Mouse (Mus musculus) limb, embryonic 14.5 days (tissue): ENCODE measurements around the gene Acbd6. TPM values are rescaled to one million over a fixed set of nuclear protein-coding genes. Genes with fewer than 3 reads are reported as not detected.

Experiments
- ATAC-seq: fragments of 200-750 bp; cut with Nextera tagmentation; 2 replicates; pipeline ENCODE4 v1.8.0; 2017; ENCODE audit warnings: low read depth, moderate number of reproducible peaks, moderate TSS enrichment; ENCODE audit not compliant: low FRiP score
- DNase-seq: peaks from one replicate; pipeline ENCODE4 v3.0.0-alpha.2; 2015; ENCODE audit warnings: low spot score
- H3K27ac ChIP-seq: fragments of 300-500 bp; sonication (generic); replicated peaks from 2 replicates; pipeline ENCODE4 v1.5.1; 2014; ENCODE audit warnings: low read depth, mild to moderate bottlenecking, low read length, moderate library complexity, mixed read lengths
- H3K27me3 ChIP-seq: fragments of 300-500 bp; sonication (generic); 2 replicates; pipeline ENCODE4 v1.6.1; 2014; ENCODE audit warnings: low read length, mixed read lengths; ENCODE audit not compliant: control insufficient read depth, insufficient read depth
- H3K36me3 ChIP-seq: fragments of 300-500 bp; sonication (generic); 2 replicates; pipeline ENCODE4 v1.6.1; 2014; ENCODE audit warnings: mild to moderate bottlenecking, low read length, moderate library complexity, mixed read lengths; ENCODE audit not compliant: control insufficient read depth, insufficient read depth
- H3K4me1 ChIP-seq: fragments of 300-500 bp; sonication (generic); 2 replicates; pipeline ENCODE4 v1.6.1; 2014; ENCODE audit warnings: antibody characterized with exemption, low read length, mixed read lengths; ENCODE audit not compliant: control insufficient read depth, insufficient read depth
- H3K4me2 ChIP-seq: fragments of 300-500 bp; sonication (generic); replicated peaks from 2 replicates; pipeline ENCODE4 v1.6.1; 2014; ENCODE audit warnings: low read depth, mild to moderate bottlenecking, low read length, moderate library complexity; ENCODE audit not compliant: severe bottlenecking
- H3K4me3 ChIP-seq: fragments of 300-500 bp; sonication (generic); replicated peaks from 2 replicates; pipeline ENCODE4 v1.5.1; 2014; ENCODE audit warnings: low read length
- H3K9ac ChIP-seq: fragments of 300-500 bp; sonication (generic); 2 replicates; pipeline ENCODE4 v1.6.1; 2014; ENCODE audit warnings: mild to moderate bottlenecking, low read depth, low read length, moderate library complexity; ENCODE audit not compliant: severe bottlenecking
- H3K9me3 ChIP-seq: fragments of 300-500 bp; sonication (generic); 2 replicates; pipeline ENCODE4 v1.6.1; 2016; ENCODE audit warnings: low read length; ENCODE audit not compliant: control insufficient read depth
- POLR2A ChIP-seq: fragments of 200-500 bp; IDR thresholded peaks from 2 replicates; pipeline ENCODE4 v1.8.0; 2012; ENCODE audit warnings: inconsistent platforms, mild to moderate bottlenecking, moderate library complexity, borderline replicate concordance; ENCODE audit not compliant: insufficient read depth, insufficient read length; ENCODE audit errors: extremely low read depth
- WGBS: fragments of 180-500 bp; shearing (Covaris S2); extraction: QIAGEN DNeasy Blood & Tissue Kit; methylation state at CpG from one replicate; pipeline ENCODE4 v1.1.7; 2014; 5-methylcytosine and 5-hydroxymethylcytosine counted together
- polyA plus RNA-seq, 2 experiments: library from polyadenylated mRNA; depleted of rRNA in 1 of 2; stranded (reverse) in 1 of 2; unstranded in 1 of 2; fragments of >200 nt; fragmentation: Nextera tagmentation in 1 of 2; extraction: Ambion mirVana in 1 of 2; gene quantifications; 2 replicates each; pipeline versions ENCODE4 v1.2.1 to v1.2.3; 2012 to 2014

The Acbd6 gene
- polyA plus RNA-seq, 2 experiments, result 87.9 to 88.3 TPM

GRCm38 (mm10) chr1:155560021-155560420 is 2.1 kb downstream of the Acbd6 start:
- Histone ChIP-seq H3K9ac (0 out of 2 replicates have a peak overlapping the region, but pooled peaks have one; percentile 12), H3K4me3 (no peak overlapping the region), H3K4me2 (no peak overlapping the region; the same call in 1 of the 2 replicates), H3K4me1 (peaks cover 14% of the 10 kb centered on the region), H3K27ac (no peak overlapping the region), H3K36me3 (0 out of 2 replicates have a peak, but pooled peaks cover 7% of the 10 kb centered on the region), H3K27me3 (no peaks in the 10 kb centered on the region), H3K9me3 (no peaks in the 10 kb centered on the region)
- DNase-seq (no peak), ATAC-seq (no peak)
- WGBS, result 77% methylated on average over 4 of the region's 4 CpGs
- TF ChIP-seq POLR2A, result no peak

GRCm38 (mm10) chr1:155560678-155561077 is 2.8 kb downstream of the Acbd6 start:
- H3K36me3 ChIP-seq, result peaks cover 12% of the 10 kb centered on the region
- no peak for TF ChIP-seq POLR2A
- H3K4me1 ChIP-seq, result peaks cover 14% of the 10 kb centered on the region
- no peak overlapping the region for H3K27ac ChIP-seq
- WGBS, result 77% methylated on average over 2 of the region's 2 CpGs
- H3K4me3 ChIP-seq, result no peak overlapping the region
- DNase-seq, result no peak
- no peaks in the 10 kb centered on the region for H3K9me3 ChIP-seq
- no peaks in the 10 kb centered on the region for H3K27me3 ChIP-seq
- H3K9ac ChIP-seq, result no peak overlapping the region
- H3K4me2 ChIP-seq, result no peak overlapping the region
- no peak for ATAC-seq

- Histone ChIP-seq H3K27ac (no peak overlapping the region), H3K27me3 (no peaks in the 10 kb centered on the region), H3K4me3 (no peak overlapping the region), H3K36me3 (peaks cover 23% of the 10 kb centered on the region), H3K4me2 (no peak overlapping the region), H3K9ac (no peak overlapping the region), H3K9me3 (no peaks in the 10 kb centered on the region), H3K4me1 (peaks cover 14% of the 10 kb centered on the region)
- ATAC-seq (no peak), DNase-seq (no peak)
- no peak for TF ChIP-seq POLR2A
- 70% methylated on average over 6 of the region's 6 CpGs for WGBS
These were observed 4.3 kb downstream of the Acbd6 start for GRCm38 (mm10) chr1:155562206-155562605.

GRCm38 (mm10) chr1:155564741-155565140 is 6.8 kb downstream of the Acbd6 start:
- ATAC-seq, result no peak

GRCm38 (mm10) chr1:155568133-155568532 is 10.2 kb downstream of the Acbd6 start:
- Histone ChIP-seq H3K4me1 (no peaks in the 10 kb centered on the region), H3K4me2 (no peak overlapping the region), H3K4me3 (no peak overlapping the region), H3K9me3 (peaks cover 5% of the 10 kb centered on the region; the same call in 1 of the 2 replicates), H3K27me3 (no peaks in the 10 kb centered on the region), H3K36me3 (peaks cover 56% of the 10 kb centered on the region), H3K9ac (no peak overlapping the region), H3K27ac (no peak overlapping the region)
- DNase-seq (no peak), ATAC-seq (no peak)
- WGBS, result 94% methylated on average over 9 of the region's 9 CpGs
- no peak for TF ChIP-seq POLR2A

More at GRCm38 (mm10) chr1:155564741-155565140, 6.8 kb downstream of the Acbd6 start:
- Histone ChIP-seq H3K4me2 (no peak overlapping the region), H3K27ac (no peak overlapping the region), H3K9ac (no peak overlapping the region), H3K9me3 (peaks cover 5% of the 10 kb centered on the region; the same call in 1 of the 2 replicates), H3K4me3 (no peak overlapping the region), H3K4me1 (peaks cover 7% of the 10 kb centered on the region), H3K27me3 (no peaks in the 10 kb centered on the region), H3K36me3 (peaks cover 39% of the 10 kb centered on the region)
- WGBS, result 34% methylated on average over 3 of the region's 3 CpGs
- peak; percentile 56 for DNase-seq
- TF ChIP-seq POLR2A, result no peak
